Mouse (Mus musculus) MN1 (cell line): ENCODE results near the gene Mblac2.
"Not testable (repeated sequence)": the region's sequence is repeated elsewhere in the genome, so short reads cannot be mapped to it uniquely, and the experiment has no call there.

ENCODE experiments used
- DNase-seq: peaks from one replicate; pipeline ENCODE4 v3.0.0-alpha.2; 2016; ENCODE audit warnings: low spot score

The Mblac2 gene

GRCm38 (mm10) chr13:81710775-81711545, at the start of gene Mblac2, which contains the start of gene Polr3g:
Gene Mblac2 (plus strand): TSS chr13:81711341.
Gene Polr3g (minus strand): TSS chr13:81711013.
- peak; percentile 96 for DNase-seq

GRCm38 (mm10) chr13:81663566-81664330, 47.4 kb upstream of the Mblac2 start:
- DNase-seq, result no peak

- DNase-seq, result peak; percentile 62
Measured at GRCm38 (mm10) chr13:81664331-81664698, 46.8 kb upstream of the Mblac2 start.

- DNase-seq, result no peak
Measured at GRCm38 (mm10) chr13:81667713-81668112, 43.4 kb upstream of the Mblac2 start.

- DNase-seq, result no peak
Measured at GRCm38 (mm10) chr13:81675333-81675732, 35.8 kb upstream of the Mblac2 start.

- no peak for DNase-seq
Measured at GRCm38 (mm10) chr13:81683107-81683506, 28.0 kb upstream of the Mblac2 start.

GRCm38 (mm10) chr13:81684258-81684657, 26.9 kb upstream of the Mblac2 start:
- DNase-seq, result no peak

- DNase-seq, result peak; percentile 22
Measured at GRCm38 (mm10) chr13:81684884-81685283, 26.3 kb upstream of the Mblac2 start.

GRCm38 (mm10) chr13:81689587-81689986, 21.6 kb upstream of the Mblac2 start:
- DNase-seq, result no peak

GRCm38 (mm10) chr13:81690477-81690876, 20.7 kb upstream of the Mblac2 start:
- DNase-seq, result peak; percentile 21

GRCm38 (mm10) chr13:81691606-81692005, 19.5 kb upstream of the Mblac2 start:
- DNase-seq, result peak; percentile 56

GRCm38 (mm10) chr13:81694446-81694845, 16.7 kb upstream of the Mblac2 start:
- no peak for DNase-seq

GRCm38 (mm10) chr13:81703148-81703547, 8.0 kb upstream of the Mblac2 start:
- DNase-seq, result no peak

- no peak for DNase-seq
Measured at GRCm38 (mm10) chr13:81703621-81704020, 7.5 kb upstream of the Mblac2 start.

GRCm38 (mm10) chr13:81706311-81706710, 4.8 kb upstream of the Mblac2 start:
- DNase-seq, result no peak

- no peak for DNase-seq
Measured at GRCm38 (mm10) chr13:81709805-81710204, 1.3 kb upstream of the Mblac2 start.

- peak; percentile 19 for DNase-seq
Measured at GRCm38 (mm10) chr13:81710266-81710665, 875 bp upstream of the Mblac2 start.

GRCm38 (mm10) chr13:81711546-81712371, 618 bp downstream of the Mblac2 start:
- DNase-seq, result no peak

- DNase-seq, result no peak
Measured at GRCm38 (mm10) chr13:81713896-81714295, 2.8 kb downstream of the Mblac2 start.

- not testable (repeated sequence) for DNase-seq
Measured at GRCm38 (mm10) chr13:81728141-81728540, 17.0 kb downstream of the Mblac2 start.

- DNase-seq, result peak; percentile 25
Measured at GRCm38 (mm10) chr13:81729102-81729501, 18.0 kb downstream of the Mblac2 start.

GRCm38 (mm10) chr13:81730362-81730761, 19.2 kb downstream of the Mblac2 start:
- DNase-seq, result no peak
